Mouse (Mus musculus) kidney, postnatal 10 days (tissue): Measurements from ENCODE around the gene Galr3.

Source experiments
- DNase-seq: peaks from one replicate; pipeline ENCODE4 v3.0.0; 2021; ENCODE audit warnings: mixed read lengths

The Galr3 gene

GRCm38 (mm10) chr15:79057850-79058249 is 16.2 kb downstream of the Galr3 start:
- DNase-seq = no peak

GRCm38 (mm10) chr15:79060887-79061565 is 19.3 kb downstream of the Galr3 start:
- DNase-seq = no peak

- DNase-seq = peak; percentile 98
Observed at GRCm38 (mm10) chr15:79062376-79063159, 20.9 kb downstream of the Galr3 start, which contains the start of gene Ankrd54. Ankrd54 (minus strand) TSS chr15:79062893.

- no peak for DNase-seq
Observed at GRCm38 (mm10) chr15:79063160-79063740, 21.6 kb downstream of the Galr3 start.

DNA sequence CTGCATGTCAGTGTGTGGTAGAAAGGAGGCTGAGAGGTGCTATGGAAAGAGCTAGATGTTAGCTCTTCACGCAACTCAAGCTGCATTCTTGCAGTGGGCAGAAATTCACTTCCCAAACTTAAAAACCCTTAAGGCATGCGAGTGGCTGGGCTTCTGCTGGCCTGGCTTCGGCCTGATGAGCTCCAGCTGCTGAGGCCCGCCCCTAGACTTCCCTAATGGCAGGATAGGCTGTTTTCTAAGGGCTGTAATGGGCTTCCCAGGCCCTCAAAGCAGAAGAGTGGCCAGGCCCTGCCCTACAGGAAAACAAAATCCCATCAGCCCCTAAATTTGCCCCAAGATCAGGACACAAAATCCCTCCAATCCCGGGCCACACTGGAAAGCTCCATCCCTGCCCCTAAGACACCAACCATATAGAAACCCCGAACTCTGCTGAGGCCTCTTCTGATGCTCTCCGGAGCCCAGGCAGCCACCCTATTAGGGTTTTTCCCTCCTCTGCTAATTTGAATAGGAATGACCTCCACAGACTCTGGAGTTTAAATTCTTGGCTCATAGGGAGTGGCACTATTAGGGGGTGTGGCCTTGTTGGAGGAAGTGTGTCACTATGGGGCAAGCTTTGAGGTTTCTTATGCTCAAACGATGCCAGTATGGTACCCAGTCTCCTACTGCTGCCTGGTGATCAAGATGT is 23.5 kb downstream of the Galr3 start:
- peak; percentile 74 for DNase-seq

DNA sequence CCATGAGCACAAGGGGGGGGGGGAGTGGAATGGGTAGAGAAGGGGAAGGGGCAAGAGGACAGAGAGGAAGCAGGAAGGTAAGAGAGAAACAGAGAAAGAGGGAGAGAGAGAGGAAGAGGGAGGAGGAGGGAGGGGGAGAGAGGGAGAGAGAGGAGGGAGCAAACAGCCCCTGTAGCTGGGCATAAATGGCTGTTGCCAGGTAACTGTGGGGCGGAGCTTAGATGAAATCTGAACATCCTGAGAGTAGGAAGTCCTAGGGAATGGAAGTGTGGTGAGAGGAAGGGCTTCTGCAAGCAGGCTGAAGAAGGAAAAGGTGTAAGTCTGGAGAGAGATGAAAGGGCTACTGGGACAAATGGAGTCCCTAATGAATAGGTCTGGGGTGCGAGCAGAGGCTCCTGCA is 24.6 kb downstream of the Galr3 start:
- peak; percentile 35 for DNase-seq

GRCm38 (mm10) chr15:79067631-79068030 is 25.9 kb downstream of the Galr3 start:
- DNase-seq = no peak

- DNase-seq = no peak
Observed at GRCm38 (mm10) chr15:79068416-79068815, 26.7 kb downstream of the Galr3 start.

DNA sequence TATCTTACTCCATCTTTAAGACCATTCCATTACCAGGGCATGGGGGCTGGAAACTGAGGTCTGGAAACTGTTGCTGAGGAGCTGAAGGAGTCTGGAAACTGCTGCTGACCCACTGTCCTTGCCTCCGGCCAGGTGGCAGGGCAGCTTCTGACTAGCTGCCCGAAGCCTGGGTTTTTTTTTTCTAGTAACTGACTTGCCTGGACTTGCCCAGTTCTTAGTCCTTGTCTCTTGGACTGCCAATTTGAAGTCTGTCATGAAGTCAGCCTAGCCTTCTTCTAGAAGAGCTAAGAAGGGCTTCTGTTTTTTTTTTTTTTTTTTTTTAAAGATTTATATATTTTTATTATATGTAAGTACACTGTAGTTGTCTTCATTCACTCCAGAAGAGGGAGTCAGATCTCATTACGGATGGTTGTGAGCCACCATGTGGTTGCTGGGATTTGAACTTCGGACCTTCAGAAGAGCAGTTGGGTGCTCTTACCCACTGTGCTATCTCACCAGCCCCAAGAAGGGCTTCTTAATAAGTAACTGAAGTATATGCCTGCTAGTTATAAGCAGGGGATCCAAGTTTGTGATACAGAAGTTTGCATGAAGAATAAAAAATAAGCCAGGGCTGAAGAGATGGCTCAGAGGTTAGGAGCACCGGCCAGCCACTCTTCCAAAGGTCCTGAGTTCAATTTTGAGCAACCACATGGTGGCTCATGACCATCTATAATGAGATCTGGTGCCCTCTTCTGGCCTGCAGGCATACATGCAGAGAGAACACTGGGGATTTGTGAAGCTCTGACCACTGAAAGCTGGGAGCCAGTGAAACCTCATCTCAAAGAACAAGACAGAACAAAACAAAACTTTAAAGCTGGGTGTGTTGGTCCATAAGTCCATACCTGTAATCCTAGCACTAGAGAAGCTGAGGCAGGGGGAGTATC is 29.7 kb downstream of the Galr3 start:
- peak; percentile 58 for DNase-seq

DNA sequence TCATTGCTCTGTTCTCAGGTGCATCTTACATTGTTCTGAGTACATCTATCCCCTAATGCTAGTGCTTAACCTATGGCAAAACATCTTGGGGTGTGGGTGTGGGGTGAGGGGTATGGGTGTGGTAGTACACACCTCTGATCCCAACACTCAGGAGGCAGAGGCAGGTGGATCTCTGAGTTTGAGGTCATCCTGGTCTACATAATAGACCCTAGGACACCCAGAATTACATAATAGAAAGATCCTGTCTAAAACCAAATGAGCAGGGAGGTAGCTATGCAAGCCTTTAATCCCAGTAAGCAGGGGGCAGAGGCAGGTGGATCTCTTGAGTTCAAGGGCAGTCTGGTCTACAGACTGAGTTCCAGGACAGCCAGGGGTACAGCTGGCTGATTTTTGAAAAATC is 32.1 kb downstream of the Galr3 start:
- DNase-seq = no peak

DNA sequence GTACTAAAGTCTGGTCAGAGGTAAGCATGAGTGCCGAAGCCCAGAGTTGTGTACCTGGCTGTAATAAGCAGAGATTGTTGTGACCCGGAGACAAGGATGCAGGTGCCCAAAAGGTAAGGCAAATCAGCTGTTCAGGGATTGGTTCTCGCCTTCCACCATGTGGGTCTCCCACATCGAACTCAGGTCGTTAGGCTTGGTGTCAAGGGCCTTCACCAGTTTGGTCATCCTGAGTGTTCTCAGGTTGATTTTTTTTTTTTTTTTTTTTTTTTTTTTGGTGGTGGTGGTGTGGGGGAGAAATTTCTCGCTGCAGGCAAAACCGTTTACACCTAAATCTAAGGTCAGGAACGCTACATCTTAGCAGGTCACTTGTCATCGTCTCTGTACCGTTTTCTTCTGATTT is 32.8 kb downstream of the Galr3 start:
- no peak for DNase-seq

DNA sequence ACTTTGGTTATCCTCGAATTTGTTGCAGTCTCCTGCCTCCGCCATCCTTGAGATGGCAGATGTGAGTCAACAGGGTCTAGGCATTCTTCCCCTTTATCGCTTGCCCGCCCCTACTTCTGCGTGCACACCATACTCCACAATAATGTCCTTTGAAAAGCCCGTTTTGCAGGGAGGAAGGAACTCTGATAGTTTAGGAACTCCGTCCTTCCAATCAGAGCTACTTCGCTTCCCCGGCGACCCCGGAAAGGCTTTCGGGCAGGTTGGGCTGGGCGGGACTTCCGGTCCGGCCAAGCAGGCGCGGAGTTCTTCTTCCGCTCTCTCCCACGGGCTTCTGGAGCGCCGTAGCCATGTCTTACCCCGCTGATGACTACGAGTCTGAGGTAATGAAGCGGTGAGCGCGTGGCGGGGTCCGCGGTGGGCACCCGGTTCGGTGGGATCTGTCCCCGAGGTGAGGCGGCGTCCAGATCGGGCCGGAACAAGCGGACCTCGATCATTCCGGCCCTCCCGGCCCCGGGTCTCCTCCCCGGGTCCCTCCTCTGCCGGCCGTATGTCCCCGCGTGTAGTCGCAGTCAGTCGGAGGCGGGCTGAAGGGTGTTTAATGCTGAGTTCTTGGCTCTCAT is 33.3 kb downstream of the Galr3 start, which contains the start of gene Eif3l:
Eif3l (plus strand) TSS at position 267 of the 620 bp plus-strand sequence.
- peak; percentile 94 for DNase-seq

DNA sequence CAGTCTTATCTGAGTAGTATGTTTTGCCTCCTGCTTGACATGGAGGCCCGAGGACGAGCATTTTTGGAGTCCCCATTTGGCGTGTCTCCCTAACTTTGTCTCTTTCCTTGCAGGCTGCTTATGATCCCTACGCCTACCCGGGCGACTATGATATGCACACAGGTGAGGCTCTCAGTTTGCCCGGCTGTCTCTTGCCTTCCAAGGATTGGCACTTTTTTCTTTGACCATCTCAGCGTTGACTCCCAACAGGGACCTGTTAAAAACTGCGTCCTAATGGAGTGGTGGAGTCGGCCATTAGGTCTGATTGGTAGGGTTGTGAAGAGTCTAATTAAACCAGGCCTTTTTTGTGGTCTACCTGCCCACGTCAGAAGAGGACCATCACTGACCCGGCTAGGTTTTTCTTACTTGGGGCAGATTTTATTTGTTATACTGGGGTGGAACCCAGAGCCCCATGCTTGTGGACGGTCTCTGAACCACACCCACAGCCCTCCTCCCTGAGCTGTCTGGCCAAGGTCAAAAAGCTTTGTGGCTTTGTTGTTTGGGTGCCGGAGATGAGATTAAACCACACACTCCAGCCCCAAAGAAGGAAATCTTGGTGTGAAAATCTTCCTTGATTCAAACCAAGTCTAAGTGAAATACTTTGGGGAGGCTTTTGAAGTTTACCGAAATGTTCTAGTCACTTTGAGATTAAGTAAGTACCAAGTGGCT is 34.1 kb downstream of the Galr3 start:
- no peak for DNase-seq

DNA sequence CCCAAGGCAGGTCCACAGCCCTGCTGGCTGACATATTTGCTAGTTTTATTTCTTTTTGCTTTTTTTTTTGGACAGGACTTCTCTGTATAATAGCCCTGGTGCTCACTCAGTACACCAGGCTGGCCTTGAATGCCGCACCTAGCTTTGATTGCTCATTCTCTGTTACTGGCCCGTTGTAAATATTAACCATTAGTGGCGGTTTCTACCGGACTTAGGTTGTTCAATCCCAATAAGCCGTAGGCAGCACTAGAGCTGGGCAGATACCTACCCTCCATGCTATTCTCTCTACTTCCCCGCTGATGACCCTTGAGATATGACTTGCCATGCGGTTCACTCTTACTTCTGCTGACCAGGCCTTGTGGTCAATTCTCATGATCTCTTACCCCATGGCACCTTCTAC is 37.9 kb downstream of the Galr3 start:
- no peak for DNase-seq

GRCm38 (mm10) chr15:79092284-79092683 is 50.6 kb downstream of the Galr3 start:
- no peak for DNase-seq
